25 mouse cellular contexts compared by ENCODE assay signal in the genomic region with DNA sequence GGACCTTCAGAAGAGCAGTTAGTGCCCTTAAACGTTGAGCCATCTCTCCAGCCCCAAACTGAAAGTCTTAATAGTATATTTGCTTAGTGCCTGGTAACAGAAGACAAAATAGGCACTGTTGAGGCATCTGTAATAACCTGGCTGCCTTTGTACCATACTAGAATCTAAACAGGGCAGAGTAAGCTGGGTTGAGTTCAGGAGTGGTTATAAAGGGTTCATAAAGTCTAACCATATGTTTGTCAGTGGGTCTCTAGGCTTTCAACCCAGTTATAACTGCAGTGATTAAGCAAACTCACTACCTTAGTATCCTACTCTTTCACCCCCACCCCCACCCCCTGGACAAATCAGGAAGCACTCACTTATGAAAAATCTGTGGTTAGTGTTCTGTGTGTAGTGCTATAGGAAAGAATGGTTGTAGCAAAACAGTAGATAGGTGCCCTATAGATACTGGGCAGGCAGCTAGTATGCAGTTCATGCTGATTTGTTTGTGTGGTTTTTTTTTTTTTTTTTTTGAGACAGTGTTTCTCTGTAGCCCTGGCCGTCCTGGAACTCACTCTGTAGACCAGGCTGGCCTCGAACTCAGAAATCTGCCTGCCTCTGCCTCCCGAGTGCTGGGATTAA. TPM values are rescaled to one million over a fixed set of nuclear protein-coding genes. Genes with fewer than 3 reads are reported as not detected.
DNase-seq lines count a peak whose midpoint lies in the region; ATAC-seq and TF ChIP-seq lines count a peak whose summit lies in the region.
"Had no signal": no experiment of that assay in that cellular context is flagged by ENCODE, and none has a peak within 500 bp of the region (broad histone marks: within the 10 kb centered on the region; RNA-seq: fewer than 3 reads in every experiment).

No protein-coding gene starts in this region.

- no peaks in the 10 kb centered on the region for H3K9me3 ChIP-seq in lung, embryonic 16.5 days (ENCODE audit: control insufficient read depth, low read length)
- no peaks in the 10 kb centered on the region for H3K9me3 ChIP-seq in liver, embryonic 14.5 days (ENCODE audit: control insufficient read depth, low read length)
- H3K9me3 ChIP-seq in stomach, postnatal 0 days (ENCODE audit: control insufficient read depth, low read length) = no peaks in the 10 kb centered on the region
- H3K9me3 ChIP-seq in neural tube, embryonic 15.5 days (replicated peaks) = no peaks in the 10 kb centered on the region
- H3K9me3 ChIP-seq: forebrain, embryonic 12.5 days; hindbrain, embryonic 15.5 days; limb, embryonic 15.5 days; lung, embryonic 15.5 days had no signal

- H3K4me3 ChIP-seq in lung, embryonic 16.5 days (ENCODE audit: low read length) = no peak overlapping the region
- H3K4me3 ChIP-seq in liver, embryonic 14.5 days (ENCODE audit: insufficient read depth in 1 of 2, low read depth in 2 of 2, low read length in 2 of 2) = no peak overlapping the region
- no peak overlapping the region for H3K4me3 ChIP-seq in stomach, postnatal 0 days (ENCODE audit: low read depth, low read length)
- no peak overlapping the region for H3K4me3 ChIP-seq in neural tube, embryonic 15.5 days (replicated peaks)
- H3K4me3 ChIP-seq: forebrain, embryonic 12.5 days; hindbrain, embryonic 15.5 days; layer of hippocampus, adult 2 months; limb, embryonic 15.5 days; lung, embryonic 15.5 days had no signal

- H3K4me2 ChIP-seq in lung, embryonic 16.5 days (ENCODE audit: low read depth, low read length) = no peak overlapping the region
- H3K4me2 ChIP-seq in liver, embryonic 14.5 days (ENCODE audit: low read depth) = no peak overlapping the region
- H3K4me2 ChIP-seq in stomach, postnatal 0 days (replicated peaks; ENCODE audit: low read depth) = no peak overlapping the region
- no peak overlapping the region for H3K4me2 ChIP-seq in neural tube, embryonic 15.5 days
- H3K4me2 ChIP-seq: forebrain, embryonic 12.5 days; hindbrain, embryonic 15.5 days; limb, embryonic 15.5 days; lung, embryonic 15.5 days had no signal

- H3K4me1 ChIP-seq in lung, embryonic 16.5 days (replicated peaks; ENCODE audit: control insufficient read depth, insufficient read depth, low read length) = no peaks in the 10 kb centered on the region
- no peaks in the 10 kb centered on the region for H3K4me1 ChIP-seq in liver, embryonic 14.5 days (replicated peaks; ENCODE audit: control insufficient read depth in 2 of 2, insufficient read depth in 2 of 2, low read length in 1 of 2)
- no peaks in the 10 kb centered on the region for H3K4me1 ChIP-seq in stomach, postnatal 0 days (replicated peaks; ENCODE audit: control insufficient read depth, insufficient read depth)
- H3K4me1 ChIP-seq in neural tube, embryonic 15.5 days = no peaks in the 10 kb centered on the region
- H3K4me1 ChIP-seq: forebrain, embryonic 12.5 days; hindbrain, embryonic 15.5 days; limb, embryonic 15.5 days had no signal

- H3K27me3 ChIP-seq in lung, embryonic 16.5 days (ENCODE audit: control insufficient read depth, insufficient read depth, low read depth, low read length) = no peaks in the 10 kb centered on the region
- H3K27me3 ChIP-seq in liver, embryonic 14.5 days (ENCODE audit: control insufficient read depth, insufficient read depth, low read length) = no peaks in the 10 kb centered on the region
- H3K27me3 ChIP-seq in stomach, postnatal 0 days (ENCODE audit: control insufficient read depth, insufficient read depth, low read length) = no peaks in the 10 kb centered on the region
- no peaks in the 10 kb centered on the region for H3K27me3 ChIP-seq in neural tube, embryonic 15.5 days (replicated peaks)
- H3K27me3 ChIP-seq: forebrain, embryonic 12.5 days; hindbrain, embryonic 15.5 days; limb, embryonic 15.5 days; lung, embryonic 15.5 days had no signal

- no peak for DNase-seq in lung, postnatal 10 days
- DNase-seq in liver, embryonic 14.5 days (ENCODE audit: low read depth in 3 of 3, low spot score in 3 of 3) = no peak
- DNase-seq in stomach, postnatal 0 days (ENCODE audit: low spot score) = no peak
- no peak for DNase-seq in spleen, adult 12 weeks (ENCODE audit: low spot score)
- no peak for DNase-seq in urinary bladder, postnatal 10 days (ENCODE audit: low spot score)
- DNase-seq: adrenal gland, postnatal 25 days; cerebellum, adult 11 months; cerebellum, postnatal 14 days; heart, postnatal 4 days; kidney, adult 2 months; kidney, postnatal 10 days; layer of hippocampus, postnatal 36 days; midbrain, embryonic 14.5 days; retina, postnatal 1 day; thymus, adult 18-20 months had no signal

- no peak overlapping the region for H3K27ac ChIP-seq in lung, embryonic 16.5 days (ENCODE audit: low read length)
- H3K27ac ChIP-seq in liver, embryonic 14.5 days = no peak overlapping the region
- no peak overlapping the region for H3K27ac ChIP-seq in stomach, postnatal 0 days (replicated peaks)
- no peak overlapping the region for H3K27ac ChIP-seq in neural tube, embryonic 15.5 days (replicated peaks)
- H3K27ac ChIP-seq: forebrain, embryonic 12.5 days; hindbrain, embryonic 15.5 days; layer of hippocampus, adult 2 months; limb, embryonic 15.5 days; lung, embryonic 15.5 days had no signal

- no peak for TF ChIP-seq EP300 in liver, embryonic 14.5 days (IDR thresholded peaks at IDR 0.05; ENCODE audit: low read depth)
- TF ChIP-seq EP300 in stomach, postnatal 0 days (optimal IDR thresholded peaks at IDR 0.05) = no peak

- 0 out of 2 replicates have a peak, but pooled peaks have one; percentile 12 for ATAC-seq in lung, embryonic 16.5 days (ENCODE audit: low read depth)
- ATAC-seq in granulocyte monocyte progenitor cell, adult 5-6 weeks (replicated peaks; ENCODE audit: poor library complexity, severe bottlenecking) = peak; percentile 66
- ATAC-seq in liver, embryonic 14.5 days (ENCODE audit: insufficient read depth) = peak; percentile 17; the same call in 1 of the 2 replicates
- 0 out of 2 replicates have a peak, but pooled peaks have one; percentile 41 for ATAC-seq in stomach, postnatal 0 days (ENCODE audit: low FRiP score, low TSS enrichment)
- no peak for ATAC-seq in neural tube, embryonic 15.5 days (ENCODE audit: low FRiP score)

- 63% methylated on average over 4 of the region's 4 CpGs for WGBS in lung, embryonic 16.5 days
- 53% methylated on average over 4 of the region's 4 CpGs for WGBS in liver, embryonic 14.5 days (ENCODE audit: insufficient replicate concordance)
- WGBS in stomach, postnatal 0 days = 74% methylated on average over 4 of the region's 4 CpGs
- WGBS in neural tube, embryonic 15.5 days = 77% methylated on average over 4 of the region's 4 CpGs

- H3K36me3 ChIP-seq in lung, embryonic 16.5 days (ENCODE audit: control insufficient read depth, insufficient read depth, low read length) = peaks cover 35% of the 10 kb centered on the region
- peaks cover 54% of the 10 kb centered on the region for H3K36me3 ChIP-seq in liver, embryonic 14.5 days (replicated peaks; ENCODE audit: control insufficient read depth, insufficient read depth, low read depth)
- H3K36me3 ChIP-seq in stomach, postnatal 0 days (ENCODE audit: control insufficient read depth, insufficient read depth, low read length) = peaks cover 4% of the 10 kb centered on the region; the same call in 1 of the 2 replicates
- H3K36me3 ChIP-seq in neural tube, embryonic 15.5 days = peaks cover 30% of the 10 kb centered on the region

- no peak for TF ChIP-seq CTCF in liver, embryonic 14.5 days (IDR thresholded peaks at IDR 0.05; ENCODE audit: low read depth)
- TF ChIP-seq CTCF in stomach, postnatal 0 days (IDR thresholded peaks at IDR 0.05; ENCODE audit: low read depth) = no peak

- no peak overlapping the region for H3K9ac ChIP-seq in lung, embryonic 16.5 days (ENCODE audit: low read length)
- H3K9ac ChIP-seq in liver, embryonic 14.5 days (replicated peaks) = no peak overlapping the region
- H3K9ac ChIP-seq in stomach, postnatal 0 days (ENCODE audit: low read length) = no peak overlapping the region
- H3K9ac ChIP-seq in neural tube, embryonic 15.5 days (replicated peaks) = no peak overlapping the region
- H3K9ac ChIP-seq: forebrain, embryonic 12.5 days; hindbrain, embryonic 15.5 days; limb, embryonic 15.5 days; lung, embryonic 15.5 days had no signal

RNA-seq across cellular contexts. Expression of a gene that starts 10.5 kb away (rescaled TPM):
- 6.1 and 6.6 TPM in 2 replicates for polyA plus RNA-seq in lung, embryonic 16.5 days (2015; fragmentation: Nextera tagmentation; extraction: Ambion mirVana)
- not detected in 2 replicates for total RNA-seq in granulocyte monocyte progenitor cell, adult 5-6 weeks (2014; fragmentation: Nextera tagmentation)
- not detected in 2 replicates for total RNA-seq in granulocyte monocyte progenitor cell, adult 5-6 weeks (2017)
- polyA plus RNA-seq in liver, embryonic 14.5 days (2012; rRNA removed) = not detected in 2 replicates
- not detected in 2 replicates for polyA plus RNA-seq in liver, embryonic 14.5 days (2014; fragmentation: Nextera tagmentation; extraction: Ambion mirVana)
- 4.2 and 5.8 TPM in 2 replicates for polyA plus RNA-seq in stomach, postnatal 0 days (2015; fragmentation: Nextera tagmentation; extraction: Ambion mirVana)
- 3.0 and 3.6 TPM in 2 replicates for polyA plus RNA-seq in neural tube, embryonic 15.5 days (2015; fragmentation: Nextera tagmentation; extraction: Ambion mirVana)
- total RNA-seq: adrenal gland, postnatal 25 days; gastrocnemius, adult 8-10 months; heart, postnatal 4 days; layer of hippocampus, adult 2 months; layer of hippocampus, postnatal 36 days; left cerebral cortex, postnatal 36 days had no signal

RNA-seq across cellular contexts. Expression of a gene that starts 26.9 kb away (rescaled TPM):
- polyA plus RNA-seq in lung, embryonic 16.5 days (2015; fragmentation: Nextera tagmentation; extraction: Ambion mirVana) = 702 and 720 TPM in 2 replicates
- total RNA-seq in granulocyte monocyte progenitor cell, adult 5-6 weeks (2014; fragmentation: Nextera tagmentation) = 691 and 695 TPM in 2 replicates
- total RNA-seq in granulocyte monocyte progenitor cell, adult 5-6 weeks (2017) = 1,315 and 1,367 TPM in 2 replicates
- polyA plus RNA-seq in liver, embryonic 14.5 days (2012; rRNA removed) = 222 and 368 TPM in 2 replicates
- polyA plus RNA-seq in liver, embryonic 14.5 days (2014; fragmentation: Nextera tagmentation; extraction: Ambion mirVana) = 457 and 507 TPM in 2 replicates
- polyA plus RNA-seq in stomach, postnatal 0 days (2015; fragmentation: Nextera tagmentation; extraction: Ambion mirVana) = 388 and 401 TPM in 2 replicates
- polyA plus RNA-seq in neural tube, embryonic 15.5 days (2015; fragmentation: Nextera tagmentation; extraction: Ambion mirVana) = 211 and 369 TPM in 2 replicates
